Mouse (Mus musculus) heart, adult 2 months (tissue): Measurements from ENCODE around the gene Itk.

Experiments used
- CTCF ChIP-seq: fragments of 200-600 bp; IDR thresholded peaks from 2 replicates; pipeline ENCODE4 v1.8.1; 2022; ENCODE audit warnings: antibody characterized with exemption, mild to moderate bottlenecking, moderate library complexity
- EP300 ChIP-seq: fragments of 200-500 bp; IDR thresholded peaks from 2 replicates; pipeline ENCODE4 v1.6.1; 2011; ENCODE audit warnings: low read depth, low read length, control low read depth; ENCODE audit not compliant: insufficient read depth
- POLR2A ChIP-seq: fragments of 200-500 bp; IDR thresholded peaks from 2 replicates; pipeline ENCODE4 v1.6.1; 2011; ENCODE audit warnings: mild to moderate bottlenecking, low read depth, low read length, control low read depth; ENCODE audit not compliant: insufficient read depth

DNA sequence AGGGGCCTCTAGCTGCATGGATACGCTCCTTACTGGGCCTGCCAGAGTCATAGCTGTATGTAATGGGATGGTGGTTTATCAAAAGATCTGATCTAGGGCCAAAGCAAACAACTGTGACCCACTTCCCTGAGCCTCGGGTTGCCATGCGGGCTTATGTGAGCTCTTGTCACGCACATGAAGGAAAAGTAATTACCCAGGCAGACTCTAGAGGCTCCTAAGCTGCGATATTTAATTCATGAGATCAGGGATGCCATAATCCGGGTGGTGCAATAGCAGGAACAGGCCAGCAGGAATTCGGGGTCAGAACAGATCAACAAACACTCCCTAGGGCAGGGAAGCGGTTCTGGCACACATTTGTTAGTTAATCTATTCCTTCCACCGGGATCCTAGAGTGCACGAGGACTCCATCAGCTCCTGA, 98.3 kb downstream of the Itk start:
- TF ChIP-seq CTCF: no peak
- TF ChIP-seq POLR2A: no peak
- TF ChIP-seq EP300: no peak
